Mouse (Mus musculus): Measurements from ENCODE around the gene Peli2. TPM values are rescaled to one million over a fixed set of nuclear protein-coding genes. Genes with fewer than 3 reads are reported as not detected.

The Peli2 gene
- polyA plus RNA-seq, 1 experiment from 2014 or later, result 16.0 TPM

- WGBS, result 78% methylated on average over 8 of the region's 8 CpGs
- ATAC-seq (ENCODE audit: insufficient read depth) (no peak), DNase-seq (peak; percentile 37)
- Histone ChIP-seq H3K27me3 (ENCODE audit: insufficient read depth, low read length) (no peaks in the 10 kb centered on the region), H3K4me1 (ENCODE audit: insufficient read depth) (peaks cover 23% of the 10 kb centered on the region), H3K9ac (no peak overlapping the region), H3K9me3 (ENCODE audit: low read depth, low read length) (no peaks in the 10 kb centered on the region), H3K36me3 (ENCODE audit: insufficient read depth) (0 out of 2 replicates have a peak, but pooled peaks cover 4% of the 10 kb centered on the region), H3K27ac (ENCODE audit: low read depth) (no peak overlapping the region), H3K4me3 (ENCODE audit: low read depth, low read length) (no peak overlapping the region), H3K4me2 (no peak overlapping the region)
- no peak for TF ChIP-seq CTCF (IDR thresholded peaks at IDR 0.05; ENCODE audit: low read depth)
Observed at GRCm38 (mm10) chr14:48172876-48173275, 52.3 kb downstream of the Peli2 start.

GRCm38 (mm10) chr14:48173840-48174239 is 53.2 kb downstream of the Peli2 start:
- ATAC-seq (ENCODE audit: insufficient read depth), result 0 out of 2 replicates have a peak, but pooled peaks have one; percentile 14
- H3K27ac ChIP-seq (ENCODE audit: low read depth), result no peak overlapping the region
- no peaks in the 10 kb centered on the region for H3K27me3 ChIP-seq (ENCODE audit: insufficient read depth, low read length)
- no peak for TF ChIP-seq CTCF (IDR thresholded peaks at IDR 0.05; ENCODE audit: low read depth)
- peaks cover 17% of the 10 kb centered on the region for H3K4me1 ChIP-seq (ENCODE audit: insufficient read depth)
- H3K9me3 ChIP-seq (ENCODE audit: low read depth, low read length), result no peaks in the 10 kb centered on the region
- no peak overlapping the region for H3K4me3 ChIP-seq (ENCODE audit: low read depth, low read length)
- DNase-seq, result peak; percentile 81
- no peak overlapping the region for H3K9ac ChIP-seq
- H3K4me2 ChIP-seq, result no peak overlapping the region
- 0 out of 2 replicates have a peak, but pooled peaks cover 5% of the 10 kb centered on the region for H3K36me3 ChIP-seq (ENCODE audit: insufficient read depth)
- 50% methylated on average over 9 of the region's 9 CpGs for whole genome bisulfite sequencing

GRCm38 (mm10) chr14:48174356-48174755 is 53.7 kb downstream of the Peli2 start:
- H3K27ac ChIP-seq (ENCODE audit: low read depth), result no peak overlapping the region
- no peak for ATAC-seq (ENCODE audit: insufficient read depth)
- no peak for DNase-seq
- 0 out of 2 replicates have a peak, but pooled peaks cover 5% of the 10 kb centered on the region for H3K36me3 ChIP-seq (ENCODE audit: insufficient read depth)
- H3K4me1 ChIP-seq (ENCODE audit: insufficient read depth), result peaks cover 17% of the 10 kb centered on the region
- no peak overlapping the region for H3K4me3 ChIP-seq (ENCODE audit: low read depth, low read length)
- H3K4me2 ChIP-seq, result no peak overlapping the region
- H3K9ac ChIP-seq, result no peak overlapping the region
- TF ChIP-seq CTCF (IDR thresholded peaks at IDR 0.05; ENCODE audit: low read depth), result no peak
- 66% methylated on average over 4 of the region's 4 CpGs for WGBS
- no peaks in the 10 kb centered on the region for H3K27me3 ChIP-seq (ENCODE audit: insufficient read depth, low read length)
- H3K9me3 ChIP-seq (ENCODE audit: low read depth, low read length), result no peaks in the 10 kb centered on the region

- 0 out of 2 replicates have a peak, but pooled peaks cover 5% of the 10 kb centered on the region for H3K36me3 ChIP-seq (ENCODE audit: insufficient read depth)
- no peak for ATAC-seq (ENCODE audit: insufficient read depth)
- H3K27me3 ChIP-seq (ENCODE audit: insufficient read depth, low read length), result no peaks in the 10 kb centered on the region
- no peaks in the 10 kb centered on the region for H3K9me3 ChIP-seq (ENCODE audit: low read depth, low read length)
- H3K9ac ChIP-seq, result no peak overlapping the region
- H3K4me3 ChIP-seq (ENCODE audit: low read depth, low read length), result no peak overlapping the region
- no peak overlapping the region for H3K4me2 ChIP-seq
- WGBS, result 73% methylated on average over 8 of the region's 8 CpGs
- DNase-seq, result no peak
- no peak for TF ChIP-seq CTCF (IDR thresholded peaks at IDR 0.05; ENCODE audit: low read depth)
- H3K4me1 ChIP-seq (ENCODE audit: insufficient read depth), result peaks cover 17% of the 10 kb centered on the region
- no peak overlapping the region for H3K27ac ChIP-seq (ENCODE audit: low read depth)
Observed at GRCm38 (mm10) chr14:48175115-48175514, 54.5 kb downstream of the Peli2 start.

GRCm38 (mm10) chr14:48178304-48178995 is 57.8 kb downstream of the Peli2 start:
- H3K4me3 ChIP-seq (ENCODE audit: low read depth, low read length), result no peak overlapping the region
- H3K9ac ChIP-seq, result no peak overlapping the region
- H3K4me2 ChIP-seq, result no peak overlapping the region
- 0 out of 2 replicates have a peak, but pooled peaks cover 8% of the 10 kb centered on the region for H3K36me3 ChIP-seq (ENCODE audit: insufficient read depth)
- H3K4me1 ChIP-seq (ENCODE audit: insufficient read depth), result no peaks in the 10 kb centered on the region
- no peak overlapping the region for H3K27ac ChIP-seq (ENCODE audit: low read depth)
- peaks cover 6% of the 10 kb centered on the region; the same call in 1 of the 2 replicates for H3K9me3 ChIP-seq (ENCODE audit: low read depth, low read length)
- WGBS, result 63% methylated on average over 15 of the region's 15 CpGs
- DNase-seq (no peak), ATAC-seq (ENCODE audit: insufficient read depth) (no peak)
- H3K27me3 ChIP-seq (ENCODE audit: insufficient read depth, low read length), result no peaks in the 10 kb centered on the region
- no peak for TF ChIP-seq CTCF (IDR thresholded peaks at IDR 0.05; ENCODE audit: low read depth)

GRCm38 (mm10) chr14:48179021-48179420 is 58.4 kb downstream of the Peli2 start:
- Histone ChIP-seq H3K27ac (ENCODE audit: low read depth) (no peak overlapping the region), H3K4me1 (ENCODE audit: insufficient read depth) (no peaks in the 10 kb centered on the region), H3K27me3 (ENCODE audit: insufficient read depth, low read length) (no peaks in the 10 kb centered on the region), H3K4me3 (ENCODE audit: low read depth, low read length) (no peak overlapping the region), H3K36me3 (ENCODE audit: insufficient read depth) (0 out of 2 replicates have a peak, but pooled peaks cover 8% of the 10 kb centered on the region), H3K9me3 (ENCODE audit: low read depth, low read length) (peaks cover 6% of the 10 kb centered on the region; the same call in 1 of the 2 replicates), H3K9ac (no peak overlapping the region), H3K4me2 (no peak overlapping the region)
- ATAC-seq (ENCODE audit: insufficient read depth), result no peak
- no peak for DNase-seq
- no peak for TF ChIP-seq CTCF (IDR thresholded peaks at IDR 0.05; ENCODE audit: low read depth)
- WGBS, result 81% methylated on average over 8 of the region's 8 CpGs

- no peak overlapping the region for H3K4me3 ChIP-seq (ENCODE audit: low read depth, low read length)
- ATAC-seq (ENCODE audit: insufficient read depth), result no peak
Observed at GRCm38 (mm10) chr14:48186302-48186701, 65.7 kb downstream of the Peli2 start.

More at GRCm38 (mm10) chr14:48186302-48186701, 65.7 kb downstream of the Peli2 start:
- no peaks in the 10 kb centered on the region for H3K27me3 ChIP-seq (ENCODE audit: insufficient read depth, low read length)
- peaks cover 10% of the 10 kb centered on the region for H3K36me3 ChIP-seq (ENCODE audit: insufficient read depth)
- H3K4me2 ChIP-seq, result no peak overlapping the region
- peaks cover 6% of the 10 kb centered on the region; the same call in 1 of the 2 replicates for H3K9me3 ChIP-seq (ENCODE audit: low read depth, low read length)
- H3K4me1 ChIP-seq (ENCODE audit: insufficient read depth), result no peaks in the 10 kb centered on the region
- H3K9ac ChIP-seq, result no peak overlapping the region
- WGBS, result 72% methylated on average over 6 of the region's 6 CpGs
- no peak for DNase-seq
- no peak for TF ChIP-seq CTCF (IDR thresholded peaks at IDR 0.05; ENCODE audit: low read depth)
- no peak overlapping the region for H3K27ac ChIP-seq (ENCODE audit: low read depth)
